Comparison of ENCODE assay signal across 12 mouse cellular contexts in the genomic region with DNA sequence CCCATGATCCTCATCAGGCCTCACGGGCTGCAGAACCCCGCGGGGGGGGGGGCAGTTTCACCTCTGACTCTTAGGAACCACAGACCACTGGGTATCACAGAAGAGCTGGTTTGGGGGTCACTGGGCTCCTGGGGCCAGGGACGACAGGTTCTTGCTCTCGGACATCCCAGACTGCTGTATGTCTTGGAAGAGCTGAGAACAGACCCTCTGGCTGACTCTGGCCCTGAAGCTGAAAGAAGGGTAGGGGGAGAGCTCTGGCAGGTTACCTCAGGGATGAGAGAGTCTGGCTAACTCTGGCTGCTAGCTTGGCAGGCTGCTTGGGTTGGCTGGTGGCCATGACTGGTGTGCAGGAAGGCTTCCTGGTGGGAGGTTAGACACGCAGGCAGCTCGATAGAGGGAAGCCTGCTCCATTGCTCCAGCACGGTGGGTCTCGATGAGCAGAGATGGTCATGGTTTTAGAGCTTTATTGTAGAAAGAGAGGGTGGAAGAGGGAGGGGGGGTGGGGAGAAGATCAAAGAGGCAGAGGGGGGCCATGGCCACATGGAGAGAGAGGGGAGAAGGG. TPM values are rescaled to one million over a fixed set of nuclear protein-coding genes. Genes with fewer than 3 reads are reported as not detected.
DNase-seq lines count a peak whose midpoint lies in the region; ATAC-seq and TF ChIP-seq lines count a peak whose summit lies in the region.
"Had no signal": no experiment of that assay in that cellular context is flagged by ENCODE, and none has a peak within 500 bp of the region (broad histone marks: within the 10 kb centered on the region; RNA-seq: fewer than 3 reads in every experiment).

No protein-coding gene starts in this region.

- H3K4me2 ChIP-seq in limb, embryonic 13.5 days (replicated peaks) = no peak overlapping the region
- H3K4me2 ChIP-seq: midbrain, embryonic 12.5 days; stomach, embryonic 15.5 days had no signal

- TF ChIP-seq EP300 in heart, adult 2 months (IDR thresholded peaks at IDR 0.05; ENCODE audit: insufficient read depth, low read depth, low read length) = no peak

- no peak for TF ChIP-seq CTCF in cerebellum, adult 2 months (IDR thresholded peaks at IDR 0.05; ENCODE audit: borderline replicate concordance, insufficient read depth, low read depth, low read length)
- TF ChIP-seq CTCF in heart, adult 2 months (IDR thresholded peaks at IDR 0.05) = no peak

- DNase-seq in cerebellum, adult 2 months = peak; percentile 25 to 34
- no peak for DNase-seq in cerebellum, adult 11 months
- DNase-seq in heart, adult 2 months = peak; percentile 36 to 44
- DNase-seq in heart, postnatal 25 days (ENCODE audit: low spot score) = no peak
- DNase-seq in limb, embryonic 10.5 days (ENCODE audit: low spot score) = no peak
- peak; percentile 78 for DNase-seq in heart, postnatal 4 days
- no peak for DNase-seq in embryo, embryonic 9.5 days (ENCODE audit: extremely low spot score)
- DNase-seq: lung, adult 2 months had no signal

- H3K4me3 ChIP-seq in cerebellum, adult 2 months (replicated peaks; ENCODE audit: insufficient read depth, low read depth, low read length) = no peak overlapping the region
- no peak overlapping the region for H3K4me3 ChIP-seq in heart, adult 2 months
- H3K4me3 ChIP-seq in limb, embryonic 13.5 days = no peak overlapping the region
- no peak overlapping the region for H3K4me3 ChIP-seq in limb, embryonic 10.5 days
- H3K4me3 ChIP-seq: midbrain, embryonic 12.5 days; stomach, embryonic 15.5 days had no signal

- 15% methylated on average over 9 of the region's 9 CpGs for WGBS in cerebellum, adult 2 months
- WGBS in heart, adult 2 months = 42% methylated on average over 9 of the region's 9 CpGs
- 53% methylated on average over 9 of the region's 9 CpGs for WGBS in limb, embryonic 13.5 days
- WGBS in limb, embryonic 10.5 days = 78% methylated on average over 9 of the region's 9 CpGs

- H3K79me2 ChIP-seq in heart, adult 2 months (replicated peaks; ENCODE audit: control insufficient read depth, insufficient read depth, low read length) = no peaks in the 10 kb centered on the region

- no peak overlapping the region for H3K27ac ChIP-seq in cerebellum, adult 2 months (ENCODE audit: insufficient read depth, low read length)
- no peak overlapping the region for H3K27ac ChIP-seq in heart, adult 2 months
- H3K27ac ChIP-seq in limb, embryonic 13.5 days = no peak overlapping the region
- H3K27ac ChIP-seq in limb, embryonic 10.5 days = no peak overlapping the region
- H3K27ac ChIP-seq: midbrain, embryonic 12.5 days; stomach, embryonic 15.5 days had no signal

- H3K27me3 ChIP-seq in cerebellum, adult 2 months (ENCODE audit: control insufficient read depth, insufficient read depth, low read length) = no peaks in the 10 kb centered on the region
- H3K27me3 ChIP-seq in heart, adult 2 months (ENCODE audit: control insufficient read depth, insufficient read depth, low read length) = no peaks in the 10 kb centered on the region
- no peaks in the 10 kb centered on the region for H3K27me3 ChIP-seq in limb, embryonic 13.5 days
- no peaks in the 10 kb centered on the region for H3K27me3 ChIP-seq in limb, embryonic 10.5 days (ENCODE audit: low read depth, poor library complexity, severe bottlenecking)
- H3K27me3 ChIP-seq: midbrain, embryonic 12.5 days; stomach, embryonic 15.5 days had no signal

- TF ChIP-seq POLR2A in cerebellum, adult 2 months (IDR thresholded peaks at IDR 0.05; ENCODE audit: borderline replicate concordance, insufficient read depth, low read length) = no peak
- no peak for TF ChIP-seq POLR2A in heart, adult 2 months (IDR thresholded peaks at IDR 0.05; ENCODE audit: insufficient read depth, low read depth, low read length)

- H3K9me3 ChIP-seq in limb, embryonic 13.5 days = no peaks in the 10 kb centered on the region
- H3K9me3 ChIP-seq in limb, embryonic 10.5 days (replicated peaks) = no peaks in the 10 kb centered on the region
- H3K9me3 ChIP-seq: G1E; midbrain, embryonic 12.5 days; stomach, embryonic 15.5 days had no signal

- H3K4me1 ChIP-seq in cerebellum, adult 2 months (ENCODE audit: control insufficient read depth, insufficient read depth, low read length) = peaks cover 3% of the 10 kb centered on the region; the same call in 1 of the 2 replicates
- no peaks in the 10 kb centered on the region for H3K4me1 ChIP-seq in heart, adult 2 months (ENCODE audit: control insufficient read depth, insufficient read depth, low read length)
- no peaks in the 10 kb centered on the region for H3K4me1 ChIP-seq in limb, embryonic 13.5 days
- no peaks in the 10 kb centered on the region for H3K4me1 ChIP-seq in limb, embryonic 10.5 days
- H3K4me1 ChIP-seq: midbrain, embryonic 12.5 days; stomach, embryonic 15.5 days had no signal

- peak; percentile 82; the same call in 1 of the 2 replicates for ATAC-seq in limb, embryonic 13.5 days (ENCODE audit: low FRiP score, low read depth)

- no peaks in the 10 kb centered on the region for H3K36me3 ChIP-seq in heart, adult 2 months (ENCODE audit: control insufficient read depth, insufficient read depth, low read length)
- H3K36me3 ChIP-seq in limb, embryonic 13.5 days = no peaks in the 10 kb centered on the region
- no peaks in the 10 kb centered on the region for H3K36me3 ChIP-seq in limb, embryonic 10.5 days
- H3K36me3 ChIP-seq: G1E; midbrain, embryonic 12.5 days; stomach, embryonic 15.5 days had no signal

- H3K9ac ChIP-seq in heart, adult 2 months (ENCODE audit: low read depth, low read length) = no peak overlapping the region
- no peak overlapping the region for H3K9ac ChIP-seq in limb, embryonic 13.5 days
- H3K9ac ChIP-seq: midbrain, embryonic 12.5 days; stomach, embryonic 15.5 days had no signal

- intact Hi-C loops in heart, adult 2 months (cut with DNase I) = no loop called here
- intact Hi-C loops in heart, postnatal 25 days (cut with DNase I) = no loop called here

RNA-seq across cellular contexts. Expression of a gene that starts 30.7 kb away (rescaled TPM):
- polyA plus RNA-seq in cerebellum, adult 2 months (2012; rRNA removed) = 7.3 and 9.5 TPM in 2 replicates
- total RNA-seq in heart, adult 2 months (2021) = 10 to 100 TPM; 11.0 to 13.6 TPM
- polyA plus RNA-seq in heart, adult 2 months (2012; rRNA removed) = 2.2 and 3.4 TPM in 2 replicates
- total RNA-seq in heart, postnatal 25 days (2021) = 10 to 100 TPM; 12.2 to 14.8 TPM
- 7.7 and 8.4 TPM in 2 replicates for polyA plus RNA-seq in limb, embryonic 13.5 days (2015; fragmentation: Nextera tagmentation; extraction: Ambion mirVana)
- polyA plus RNA-seq in limb, embryonic 10.5 days (2016; fragmentation: Nextera tagmentation; extraction: Ambion mirVana) = 1.4 and 3.4 TPM in 2 replicates
- total RNA-seq in heart, postnatal 4 days (2021) = 10 to 100 TPM; 22.5 to 23.9 TPM

Comparison
In these comparisons a context has a peak if more than half of its experiments do, and no peak if none do; other contexts are left out.
1. DNase-seq: peak in cerebellum, adult 2 months (2 of 2), heart, adult 2 months (2 of 2) and heart, postnatal 4 days (single experiment); none in cerebellum, adult 11 months (single experiment), heart, postnatal 25 days (single experiment), limb, embryonic 10.5 days (single experiment) and embryo, embryonic 9.5 days (single experiment).